ENCODE assay signal across 15 mouse cellular contexts in the genomic region with DNA sequence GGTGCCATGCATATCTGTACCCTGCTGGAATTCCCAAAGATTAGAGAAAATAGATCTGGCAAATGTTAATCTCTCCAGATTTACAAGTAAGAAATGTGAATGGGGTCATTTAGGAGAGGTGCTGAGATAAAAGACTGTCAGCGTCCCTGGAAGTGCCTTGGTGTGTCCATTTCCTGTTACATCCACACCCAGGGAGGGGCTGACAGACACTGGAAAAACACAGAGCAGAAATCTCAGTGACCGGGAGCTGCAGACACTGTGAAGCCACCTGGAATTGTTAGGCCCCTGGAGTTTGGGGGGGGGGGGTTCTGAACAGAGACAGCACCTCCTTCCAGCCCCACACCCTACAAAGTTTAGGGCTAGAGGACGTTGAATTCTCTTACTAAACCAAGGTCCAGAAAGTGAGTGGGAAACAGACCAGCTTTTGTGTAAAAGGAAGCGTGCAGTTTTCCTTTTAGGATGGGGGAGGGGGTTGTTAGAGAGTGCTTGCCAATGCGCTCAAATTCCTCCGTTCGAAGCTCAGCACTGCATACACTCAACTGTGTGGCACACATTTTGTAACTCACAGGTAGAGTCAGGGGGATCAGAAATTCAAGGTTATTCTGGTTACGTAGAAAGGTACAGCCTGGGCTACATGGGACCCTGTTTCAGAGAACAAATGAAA.
DNase-seq lines count a peak whose midpoint lies in the region; ATAC-seq lines count a peak whose summit lies in the region.
"Had no signal": no experiment of that assay in that cellular context is flagged by ENCODE, and none has a peak within 500 bp of the region (broad histone marks: within the 10 kb centered on the region; RNA-seq: fewer than 3 reads in every experiment).

No protein-coding gene starts in this region.

- peak; percentile 12 for DNase-seq in heart, adult 8-10 months (ENCODE audit: low spot score)
- DNase-seq in heart, postnatal 4 days, result no peak
- peak; percentile 10 to 25 for DNase-seq in kidney, postnatal 36 days
- no peak for DNase-seq in kidney, postnatal 10 days
- peak; percentile 66 for DNase-seq in ZHBTc4 (ENCODE audit: low read depth, low spot score)
- no peak for DNase-seq in left cerebral cortex, postnatal 36 days (ENCODE audit: low spot score in 2 of 2)
- DNase-seq: cerebellum, adult 11-12 months; layer of hippocampus, postnatal 36 days; right cerebral cortex, postnatal 25 days; thymus, adult 2 months had no signal

- no peak overlapping the region for H3K4me2 ChIP-seq in limb, embryonic 12.5 days
- H3K4me2 ChIP-seq in neural tube, embryonic 15.5 days, result no peak overlapping the region
- H3K4me2 ChIP-seq: hindbrain, embryonic 13.5 days; liver, embryonic 15.5 days; midbrain, embryonic 12.5 days had no signal

- no peaks in the 10 kb centered on the region for H3K36me3 ChIP-seq in limb, embryonic 12.5 days
- no peaks in the 10 kb centered on the region for H3K36me3 ChIP-seq in neural tube, embryonic 15.5 days
- H3K36me3 ChIP-seq: hindbrain, embryonic 13.5 days; liver, embryonic 15.5 days; midbrain, embryonic 12.5 days had no signal

- no peak overlapping the region for H3K4me3 ChIP-seq in limb, embryonic 12.5 days (replicated peaks)
- no peak overlapping the region for H3K4me3 ChIP-seq in neural tube, embryonic 15.5 days (replicated peaks)
- H3K4me3 ChIP-seq: hindbrain, embryonic 13.5 days; liver, embryonic 15.5 days; midbrain, embryonic 12.5 days had no signal

- H3K27ac ChIP-seq in limb, embryonic 12.5 days, result 0 out of 2 replicates have a peak overlapping the region, but pooled peaks have one; percentile 35
- H3K27ac ChIP-seq in neural tube, embryonic 15.5 days (replicated peaks), result no peak overlapping the region
- H3K27ac ChIP-seq: hindbrain, embryonic 13.5 days; liver, embryonic 15.5 days; midbrain, embryonic 12.5 days had no signal

- no peak overlapping the region for H3K9ac ChIP-seq in limb, embryonic 12.5 days (replicated peaks)
- H3K9ac ChIP-seq in neural tube, embryonic 15.5 days (replicated peaks), result no peak overlapping the region
- H3K9ac ChIP-seq: hindbrain, embryonic 13.5 days; liver, embryonic 15.5 days; midbrain, embryonic 12.5 days had no signal

- no peaks in the 10 kb centered on the region for H3K9me3 ChIP-seq in limb, embryonic 12.5 days
- H3K9me3 ChIP-seq in neural tube, embryonic 15.5 days (replicated peaks), result no peaks in the 10 kb centered on the region
- H3K9me3 ChIP-seq: hindbrain, embryonic 13.5 days; liver, embryonic 15.5 days; midbrain, embryonic 12.5 days had no signal

- intact Hi-C loops in left cerebral cortex, postnatal 36 days (cut with DNase I), result no loop called here

- peaks cover 4% of the 10 kb centered on the region; the same call in 1 of the 2 replicates for H3K4me1 ChIP-seq in limb, embryonic 12.5 days (replicated peaks)
- no peaks in the 10 kb centered on the region for H3K4me1 ChIP-seq in neural tube, embryonic 15.5 days
- H3K4me1 ChIP-seq: hindbrain, embryonic 13.5 days; liver, embryonic 15.5 days; midbrain, embryonic 12.5 days had no signal

- 35% methylated on average over 8 of the region's 8 CpGs for WGBS in limb, embryonic 12.5 days
- WGBS in neural tube, embryonic 15.5 days, result 46% methylated on average over 8 of the region's 8 CpGs

- H3K27me3 ChIP-seq in limb, embryonic 12.5 days, result 0 out of 2 replicates have a peak, but pooled peaks cover 2% of the 10 kb centered on the region
- H3K27me3 ChIP-seq in neural tube, embryonic 15.5 days (replicated peaks), result no peaks in the 10 kb centered on the region
- H3K27me3 ChIP-seq: hindbrain, embryonic 13.5 days; liver, embryonic 15.5 days; midbrain, embryonic 12.5 days had no signal

- no peak for ATAC-seq in limb, embryonic 12.5 days (ENCODE audit: insufficient number of reproducible peaks, insufficient read depth, low FRiP score, low TSS enrichment, low read depth)
- ATAC-seq in neural tube, embryonic 15.5 days (ENCODE audit: low FRiP score), result no peak

Comparison
In these comparisons a context has a peak if more than half of its experiments do, and no peak if none do; other contexts are left out.
1. DNase-seq: peak in heart, adult 8-10 months (single experiment), kidney, postnatal 36 days (2 of 2) and ZHBTc4 (single experiment); none in heart, postnatal 4 days (single experiment), kidney, postnatal 10 days (single experiment) and left cerebral cortex, postnatal 36 days (0 of 2).